Mouse (Mus musculus): ENCODE results near the gene Col4a1. TPM values are rescaled to one million over a fixed set of nuclear protein-coding genes. Genes with fewer than 3 reads are reported as not detected.

Gene Col4a1
- 250 and 253 TPM in 2 replicates for polyA plus RNA-seq (2014; fragmentation: Nextera tagmentation; extraction: Ambion mirVana)

- peak; percentile 68 for ATAC-seq (ENCODE audit: insufficient number of reproducible peaks, insufficient read depth, low FRiP score, low read depth)
- peak within 1 kb of the TSS; percentile 90 to 91 for H3K4me3 ChIP-seq (ENCODE audit: control insufficient read depth in 1 of 2, insufficient read depth in 1 of 2, low read depth in 1 of 2, low read length in 2 of 2)
Observed at GRCm38 (mm10) chr8:11312349-11313175, at the start of gene Col4a1, which contains the start of gene Col4a2. Col4a1 (minus strand) TSS chr8:11312826. Col4a2 (plus strand) TSS chr8:11312805.

DNA sequence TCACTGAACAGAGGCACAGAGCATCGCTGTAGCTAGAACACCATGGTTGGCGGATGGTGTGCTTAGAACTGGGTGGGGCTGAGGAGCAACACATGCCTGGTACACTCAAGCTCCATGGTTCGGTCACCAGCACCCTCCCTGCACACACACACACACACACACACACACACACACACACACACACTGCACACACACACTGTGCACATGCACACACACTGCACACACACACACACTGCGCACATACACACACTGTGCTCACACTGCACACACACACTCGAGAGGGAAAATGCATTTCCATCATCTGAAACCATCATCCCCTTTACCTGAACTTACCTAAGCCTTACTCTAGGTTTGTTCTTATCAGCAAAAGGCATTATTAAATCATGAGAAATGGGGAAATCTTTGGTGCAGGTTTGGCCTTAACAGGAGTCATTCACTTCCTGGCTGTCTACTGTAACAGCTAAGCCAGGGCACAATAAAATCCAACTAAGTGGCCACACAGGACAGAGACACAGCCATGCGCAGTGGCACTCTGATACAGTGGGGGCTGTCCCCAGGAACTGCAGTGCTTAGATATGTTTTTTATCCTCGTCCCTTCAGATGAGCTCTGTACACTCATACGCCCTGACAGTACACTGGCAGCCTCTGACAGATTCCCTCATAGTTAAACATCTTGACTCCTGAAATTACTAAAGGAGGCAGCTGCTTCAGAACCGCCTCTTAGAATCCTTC is 49.1 kb upstream of the Col4a1 start:
- no peaks in the 10 kb centered on the region for H3K27me3 ChIP-seq (ENCODE audit: control insufficient read depth, insufficient read depth, low read length)
- H3K9ac ChIP-seq (ENCODE audit: low read length), result peak overlapping the region; percentile 53; the same call in 1 of the 2 replicates
- peak overlapping the region; percentile 52 to 65 for H3K27ac ChIP-seq (replicated peaks in 1 of 2; ENCODE audit: control insufficient read depth in 1 of 2, insufficient read depth in 1 of 2, low read depth in 2 of 2, low read length in 2 of 2)
- H3K4me3 ChIP-seq (ENCODE audit: control insufficient read depth in 1 of 2, insufficient read depth in 1 of 2, low read depth in 1 of 2, low read length in 2 of 2), result no peak overlapping the region
- H3K36me3 ChIP-seq (ENCODE audit: control insufficient read depth, insufficient read depth, low read length), result 0 out of 2 replicates have a peak, but pooled peaks cover 8% of the 10 kb centered on the region
- H3K4me2 ChIP-seq (ENCODE audit: low read length), result no peak overlapping the region
- whole genome bisulfite sequencing, result 64% methylated on average over 9 of the region's 9 CpGs
- H3K9me3 ChIP-seq (ENCODE audit: control insufficient read depth, low read length), result no peaks in the 10 kb centered on the region
- ATAC-seq (ENCODE audit: insufficient number of reproducible peaks, insufficient read depth, low FRiP score, low read depth), result no peak
- peaks cover 39 to 59% of the 10 kb centered on the region in 2 experiments for H3K4me1 ChIP-seq (ENCODE audit: control insufficient read depth in 2 of 2, insufficient read depth in 2 of 2, low read length in 2 of 2)

More at GRCm38 (mm10) chr8:11312349-11313175, at the start of gene Col4a1, which contains the start of gene Col4a2:
- under 1% methylated on average over 78 of the region's 87 CpGs for WGBS
- Histone ChIP-seq H3K4me2 (ENCODE audit: low read length) (peak within 1 kb of the TSS; percentile 88), H3K4me1 (ENCODE audit: control insufficient read depth in 2 of 2, insufficient read depth in 2 of 2, low read length in 2 of 2) (peaks cover 47 to 65% of the 10 kb centered on the region in 2 experiments), H3K9me3 (ENCODE audit: control insufficient read depth, low read length) (no peaks in the 10 kb centered on the region), H3K36me3 (ENCODE audit: control insufficient read depth, insufficient read depth, low read length) (peaks cover 18% of the 10 kb centered on the region), H3K27me3 (ENCODE audit: control insufficient read depth, insufficient read depth, low read length) (no peaks in the 10 kb centered on the region), H3K27ac (replicated peaks in 1 of 2; ENCODE audit: control insufficient read depth in 1 of 2, insufficient read depth in 1 of 2, low read depth in 2 of 2, low read length in 2 of 2) (peak within 1 kb of the TSS; percentile 80 to 88), H3K9ac (ENCODE audit: low read length) (peak within 1 kb of the TSS; percentile 97)

DNA sequence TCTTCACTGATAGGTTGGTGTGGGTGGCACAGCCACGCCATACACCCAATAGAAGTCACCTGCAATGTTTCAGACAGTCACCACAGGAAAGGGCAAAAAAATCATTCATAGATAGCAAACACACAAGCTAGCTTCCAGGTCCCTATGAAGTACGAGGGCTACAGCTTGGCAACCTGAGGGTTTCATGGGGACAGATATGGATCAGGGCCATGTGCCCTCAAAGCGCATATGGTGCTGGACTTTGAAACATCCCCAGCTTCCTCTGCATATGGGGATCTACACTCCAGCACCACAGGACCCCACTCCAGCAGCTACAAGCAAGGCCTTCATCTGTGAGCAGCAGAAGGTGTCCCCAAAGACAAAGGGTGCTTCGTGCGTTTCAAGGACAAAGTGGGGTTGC is 47.2 kb upstream of the Col4a1 start:
- ATAC-seq (ENCODE audit: insufficient number of reproducible peaks, insufficient read depth, low FRiP score, low read depth), result no peak
- no peak overlapping the region for H3K4me2 ChIP-seq (ENCODE audit: low read length)
- peaks cover 14% of the 10 kb centered on the region for H3K36me3 ChIP-seq (ENCODE audit: control insufficient read depth, insufficient read depth, low read length)
- 86% methylated on average over 5 of the region's 5 CpGs for WGBS
- 0 out of 4 replicates have a peak overlapping the region, but pooled peaks of 1 of the 2 experiments have one; percentile 41 for H3K27ac ChIP-seq (replicated peaks in 1 of 2; ENCODE audit: control insufficient read depth in 1 of 2, insufficient read depth in 1 of 2, low read depth in 2 of 2, low read length in 2 of 2)
- no peaks in the 10 kb centered on the region for H3K9me3 ChIP-seq (ENCODE audit: control insufficient read depth, low read length)
- H3K4me3 ChIP-seq (ENCODE audit: control insufficient read depth in 1 of 2, insufficient read depth in 1 of 2, low read depth in 1 of 2, low read length in 2 of 2), result no peak overlapping the region
- no peaks in the 10 kb centered on the region for H3K27me3 ChIP-seq (ENCODE audit: control insufficient read depth, insufficient read depth, low read length)
- peaks cover 41 to 61% of the 10 kb centered on the region in 2 experiments for H3K4me1 ChIP-seq (ENCODE audit: control insufficient read depth in 2 of 2, insufficient read depth in 2 of 2, low read length in 2 of 2)
- H3K9ac ChIP-seq (ENCODE audit: low read length), result no peak overlapping the region

GRCm38 (mm10) chr8:11357921-11358436 is 45.4 kb upstream of the Col4a1 start:
- H3K4me2 ChIP-seq (ENCODE audit: low read length), result peak overlapping the region; percentile 47
- H3K9ac ChIP-seq (ENCODE audit: low read length), result peak overlapping the region; percentile 55
- peaks cover 25% of the 10 kb centered on the region for H3K36me3 ChIP-seq (ENCODE audit: control insufficient read depth, insufficient read depth, low read length)
- peak; percentile 41; the same call in 1 of the 2 replicates for ATAC-seq (ENCODE audit: insufficient number of reproducible peaks, insufficient read depth, low FRiP score, low read depth)
- H3K4me1 ChIP-seq (ENCODE audit: control insufficient read depth in 2 of 2, insufficient read depth in 2 of 2, low read length in 2 of 2), result peaks cover 31 to 46% of the 10 kb centered on the region in 2 experiments
- no peaks in the 10 kb centered on the region for H3K9me3 ChIP-seq (ENCODE audit: control insufficient read depth, low read length)
- no peaks in the 10 kb centered on the region for H3K27me3 ChIP-seq (ENCODE audit: control insufficient read depth, insufficient read depth, low read length)
- WGBS, result 26% methylated on average over 7 of the region's 7 CpGs
- H3K27ac ChIP-seq (replicated peaks in 1 of 2; ENCODE audit: control insufficient read depth in 1 of 2, insufficient read depth in 1 of 2, low read depth in 2 of 2, low read length in 2 of 2), result peak overlapping the region; percentile 66 to 79
- no peak overlapping the region for H3K4me3 ChIP-seq (ENCODE audit: control insufficient read depth in 1 of 2, insufficient read depth in 1 of 2, low read depth in 1 of 2, low read length in 2 of 2)

DNA sequence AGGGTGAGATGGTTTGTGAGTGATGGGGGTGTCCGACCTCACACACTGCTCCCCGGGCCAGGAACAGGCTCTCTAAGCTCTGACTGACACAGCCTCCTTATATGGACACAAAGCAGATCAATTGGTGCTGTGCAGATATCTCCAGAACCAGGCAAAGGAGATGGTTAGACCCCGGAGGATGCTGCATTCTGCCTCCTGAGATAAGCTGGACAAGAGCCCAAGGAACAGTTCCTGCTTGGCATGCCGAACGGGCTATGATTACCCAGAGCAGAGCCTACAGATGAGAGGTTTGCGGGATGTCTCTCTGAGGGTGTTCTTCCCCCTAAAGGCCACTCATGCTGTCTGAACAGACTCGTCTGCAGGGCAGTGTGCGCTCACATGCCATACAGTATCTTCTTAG is 44.1 kb upstream of the Col4a1 start:
- no peak for ATAC-seq (ENCODE audit: insufficient number of reproducible peaks, insufficient read depth, low FRiP score, low read depth)
- WGBS, result 33% methylated on average over 8 of the region's 8 CpGs
- Histone ChIP-seq H3K27ac (replicated peaks in 1 of 2; ENCODE audit: control insufficient read depth in 1 of 2, insufficient read depth in 1 of 2, low read depth in 2 of 2, low read length in 2 of 2) (peak overlapping the region; percentile 66 to 79), H3K9me3 (ENCODE audit: control insufficient read depth, low read length) (no peaks in the 10 kb centered on the region), H3K4me3 (ENCODE audit: control insufficient read depth in 1 of 2, insufficient read depth in 1 of 2, low read depth in 1 of 2, low read length in 2 of 2) (no peak overlapping the region), H3K4me2 (ENCODE audit: low read length) (no peak overlapping the region), H3K27me3 (ENCODE audit: control insufficient read depth, insufficient read depth, low read length) (no peaks in the 10 kb centered on the region), H3K4me1 (ENCODE audit: control insufficient read depth in 2 of 2, insufficient read depth in 2 of 2, low read length in 2 of 2) (peaks cover 23 to 34% of the 10 kb centered on the region in 2 experiments), H3K36me3 (ENCODE audit: control insufficient read depth, insufficient read depth, low read length) (peaks cover 25% of the 10 kb centered on the region), H3K9ac (ENCODE audit: low read length) (no peak overlapping the region)

DNA sequence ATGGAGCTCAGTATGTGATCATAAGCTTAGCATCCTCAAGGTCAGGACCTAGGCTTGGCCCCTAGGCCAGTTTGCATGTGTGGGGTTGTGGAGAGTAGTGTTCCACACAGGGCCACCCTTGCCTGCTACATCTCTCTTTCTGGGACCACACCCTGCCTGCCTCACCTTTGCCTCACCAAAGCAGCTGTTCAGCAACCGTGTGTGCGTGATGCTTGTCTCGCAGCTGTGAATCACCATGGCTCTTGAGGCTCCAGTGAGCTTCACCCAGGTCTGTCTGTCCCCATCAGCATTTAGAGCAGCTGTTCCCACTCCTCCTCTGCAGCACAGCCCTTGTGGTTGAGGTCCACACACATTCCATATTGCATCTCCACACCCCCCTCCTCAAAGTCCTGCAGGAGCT is 43.3 kb upstream of the Col4a1 start:
- Histone ChIP-seq H3K27me3 (ENCODE audit: control insufficient read depth, insufficient read depth, low read length) (no peaks in the 10 kb centered on the region), H3K9ac (ENCODE audit: low read length) (no peak overlapping the region), H3K9me3 (ENCODE audit: control insufficient read depth, low read length) (no peaks in the 10 kb centered on the region), H3K4me1 (ENCODE audit: control insufficient read depth in 2 of 2, insufficient read depth in 2 of 2, low read length in 2 of 2) (peaks cover 23 to 31% of the 10 kb centered on the region in 2 experiments), H3K4me2 (ENCODE audit: low read length) (no peak overlapping the region), H3K27ac (replicated peaks in 1 of 2; ENCODE audit: control insufficient read depth in 1 of 2, insufficient read depth in 1 of 2, low read depth in 2 of 2, low read length in 2 of 2) (no peak overlapping the region), H3K4me3 (ENCODE audit: control insufficient read depth in 1 of 2, insufficient read depth in 1 of 2, low read depth in 1 of 2, low read length in 2 of 2) (no peak overlapping the region), H3K36me3 (ENCODE audit: control insufficient read depth, insufficient read depth, low read length) (peaks cover 25% of the 10 kb centered on the region)
- ATAC-seq (ENCODE audit: insufficient number of reproducible peaks, insufficient read depth, low FRiP score, low read depth), result no peak
- 89% methylated on average over 3 of the region's 3 CpGs for WGBS

GRCm38 (mm10) chr8:11354800-11355451 is 42.3 kb upstream of the Col4a1 start:
- Histone ChIP-seq H3K27me3 (ENCODE audit: control insufficient read depth, insufficient read depth, low read length) (no peaks in the 10 kb centered on the region), H3K9me3 (ENCODE audit: control insufficient read depth, low read length) (no peaks in the 10 kb centered on the region), H3K9ac (ENCODE audit: low read length) (no peak overlapping the region), H3K36me3 (ENCODE audit: control insufficient read depth, insufficient read depth, low read length) (peaks cover 25% of the 10 kb centered on the region), H3K4me2 (ENCODE audit: low read length) (no peak overlapping the region), H3K4me3 (ENCODE audit: control insufficient read depth in 1 of 2, insufficient read depth in 1 of 2, low read depth in 1 of 2, low read length in 2 of 2) (no peak overlapping the region), H3K27ac (replicated peaks in 1 of 2; ENCODE audit: control insufficient read depth in 1 of 2, insufficient read depth in 1 of 2, low read depth in 2 of 2, low read length in 2 of 2) (no peak overlapping the region), H3K4me1 (ENCODE audit: control insufficient read depth in 2 of 2, insufficient read depth in 2 of 2, low read length in 2 of 2) (peaks cover 25 to 33% of the 10 kb centered on the region in 2 experiments)
- ATAC-seq (ENCODE audit: insufficient number of reproducible peaks, insufficient read depth, low FRiP score, low read depth), result no peak
- 93% methylated on average over 8 of the region's 8 CpGs for WGBS
